Mouse (Mus musculus): ENCODE measurements at regions not wholly inside any gene's neighbourhood (a gene's known extent, or its start where the extent isn't known, plus 50 kb on each side); places are given as distances from the start of the nearest gene placed in this dataset.
A peak's percentile ranks its signal among the peaks of the same experiment; 100 is the strongest.

GRCm38 (mm10) chr6:148555651-148556483 lies 111.7 kb upstream of the Tmtc1 start:
- 63% methylated on average over 5 of the region's 5 CpGs for WGBS
- Histone ChIP-seq H3K4me1 (ENCODE audit: insufficient read depth, low read length) (no peaks in the 10 kb centered on the region), H3K36me3 (ENCODE audit: insufficient read depth, low read length) (no peaks in the 10 kb centered on the region), H3K9me3 (ENCODE audit: low read length) (no peaks in the 10 kb centered on the region), H3K4me2 (ENCODE audit: low read depth, low read length) (no peak overlapping the region), H3K27me3 (ENCODE audit: insufficient read depth, low read length) (no peaks in the 10 kb centered on the region), H3K4me3 (ENCODE audit: low read length) (no peak overlapping the region), H3K27ac (peak overlapping the region; percentile 66; the same call in 1 of the 2 replicates), H3K9ac (replicated peaks; ENCODE audit: low read length) (no peak overlapping the region)
- TF ChIP-seq CTCF (IDR thresholded peaks at IDR 0.05; ENCODE audit: low read depth), result no peak
- DNase-seq (ENCODE audit: low spot score) (no peak), ATAC-seq (no peak)

GRCm38 (mm10) chr6:148554463-148554862 lies 110.3 kb upstream of the Tmtc1 start:
- H3K36me3 ChIP-seq (ENCODE audit: insufficient read depth, low read length), result no peaks in the 10 kb centered on the region
- H3K4me1 ChIP-seq (ENCODE audit: insufficient read depth, low read length), result no peaks in the 10 kb centered on the region
- H3K27me3 ChIP-seq (ENCODE audit: insufficient read depth, low read length), result no peaks in the 10 kb centered on the region
- ATAC-seq, result no peak
- no peaks in the 10 kb centered on the region for H3K9me3 ChIP-seq (ENCODE audit: low read length)
- DNase-seq (ENCODE audit: low spot score), result no peak
- H3K9ac ChIP-seq (replicated peaks; ENCODE audit: low read length), result no peak overlapping the region
- TF ChIP-seq CTCF (IDR thresholded peaks at IDR 0.05; ENCODE audit: low read depth), result no peak
- no peak overlapping the region for H3K27ac ChIP-seq
- WGBS, result 82% methylated on average over 3 of the region's 3 CpGs
- no peak overlapping the region for H3K4me3 ChIP-seq (ENCODE audit: low read length)
- H3K4me2 ChIP-seq (ENCODE audit: low read depth, low read length), result no peak overlapping the region

GRCm38 (mm10) chr6:148553616-148554015 lies 109.4 kb upstream of the Tmtc1 start:
- Histone ChIP-seq H3K4me1 (ENCODE audit: insufficient read depth, low read length) (no peaks in the 10 kb centered on the region), H3K27ac (no peak overlapping the region), H3K4me3 (ENCODE audit: low read length) (no peak overlapping the region), H3K36me3 (ENCODE audit: insufficient read depth, low read length) (no peaks in the 10 kb centered on the region), H3K9ac (replicated peaks; ENCODE audit: low read length) (no peak overlapping the region), H3K4me2 (ENCODE audit: low read depth, low read length) (no peak overlapping the region), H3K9me3 (ENCODE audit: low read length) (no peaks in the 10 kb centered on the region), H3K27me3 (ENCODE audit: insufficient read depth, low read length) (no peaks in the 10 kb centered on the region)
- no peak for ATAC-seq
- DNase-seq (ENCODE audit: low spot score), result no peak
- no peak for TF ChIP-seq CTCF (IDR thresholded peaks at IDR 0.05; ENCODE audit: low read depth)
- WGBS, result 81% methylated on average over 5 of the region's 5 CpGs

DNA sequence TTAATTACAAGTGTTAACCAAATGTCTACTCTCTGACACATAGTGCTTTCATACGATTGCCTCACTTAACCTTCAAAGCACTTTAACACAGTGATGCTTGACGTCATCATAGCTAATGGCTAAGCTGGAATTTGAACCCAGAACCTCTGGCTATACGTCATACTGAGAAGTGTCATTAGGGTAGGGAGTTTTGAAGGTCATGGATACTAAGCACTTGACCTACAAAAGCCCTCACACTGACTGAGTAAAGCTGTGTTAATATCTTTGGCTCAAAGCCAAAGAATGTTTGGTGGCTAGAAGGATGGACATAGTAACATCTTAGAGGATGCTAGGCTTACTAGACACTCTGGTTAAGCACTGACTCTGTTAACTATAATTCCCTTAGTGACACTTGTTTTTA lies 106.9 kb upstream of the Tmtc1 start:
- no peaks in the 10 kb centered on the region for H3K9me3 ChIP-seq (ENCODE audit: low read length)
- no peaks in the 10 kb centered on the region for H3K36me3 ChIP-seq (ENCODE audit: insufficient read depth, low read length)
- no peaks in the 10 kb centered on the region for H3K4me1 ChIP-seq (ENCODE audit: insufficient read depth, low read length)
- no peak overlapping the region for H3K4me3 ChIP-seq (ENCODE audit: low read length)
- no peaks in the 10 kb centered on the region for H3K27me3 ChIP-seq (ENCODE audit: insufficient read depth, low read length)
- WGBS, result 70% methylated on average over 3 of the region's 3 CpGs
- no peak for DNase-seq (ENCODE audit: low spot score)
- no peak for ATAC-seq
- no peak overlapping the region for H3K27ac ChIP-seq
- TF ChIP-seq CTCF (IDR thresholded peaks at IDR 0.05; ENCODE audit: low read depth), result no peak
- H3K4me2 ChIP-seq (ENCODE audit: low read depth, low read length), result no peak overlapping the region
- no peak overlapping the region for H3K9ac ChIP-seq (replicated peaks; ENCODE audit: low read length)

GRCm38 (mm10) chr6:148548138-148548778 lies 104.1 kb upstream of the Tmtc1 start:
- Histone ChIP-seq H3K9me3 (ENCODE audit: low read length) (no peaks in the 10 kb centered on the region), H3K4me2 (ENCODE audit: low read depth, low read length) (no peak overlapping the region), H3K27me3 (ENCODE audit: insufficient read depth, low read length) (no peaks in the 10 kb centered on the region), H3K9ac (replicated peaks; ENCODE audit: low read length) (no peak overlapping the region), H3K4me3 (ENCODE audit: low read length) (no peak overlapping the region), H3K27ac (no peak overlapping the region), H3K4me1 (ENCODE audit: insufficient read depth, low read length) (no peaks in the 10 kb centered on the region), H3K36me3 (ENCODE audit: insufficient read depth, low read length) (no peaks in the 10 kb centered on the region)
- 75% methylated on average over 2 of the region's 2 CpGs for WGBS
- no peak for TF ChIP-seq CTCF (IDR thresholded peaks at IDR 0.05; ENCODE audit: low read depth)
- DNase-seq (ENCODE audit: low spot score), result no peak
- no peak for ATAC-seq

DNA sequence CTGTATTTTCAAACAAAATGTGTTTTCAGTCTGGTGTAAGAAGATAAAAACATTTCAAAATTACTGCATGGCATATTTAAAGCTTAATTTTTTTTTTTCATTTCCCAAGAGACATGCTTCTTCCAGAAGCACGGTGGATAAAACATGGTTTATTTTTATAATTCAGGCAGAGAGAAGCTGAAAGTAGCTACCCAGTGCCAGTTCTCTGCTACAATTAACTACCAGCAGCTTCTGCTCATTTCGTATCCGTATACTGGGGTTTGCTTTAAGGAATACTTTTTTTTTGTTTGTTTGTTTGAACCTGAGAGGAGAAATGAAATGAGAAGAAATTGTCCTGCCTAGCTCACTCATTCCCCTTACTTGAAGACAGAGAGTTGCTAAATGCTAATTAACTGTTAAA lies 98.9 kb upstream of the Tmtc1 start:
- H3K4me1 ChIP-seq (ENCODE audit: insufficient read depth, low read length), result no peaks in the 10 kb centered on the region

DNA sequence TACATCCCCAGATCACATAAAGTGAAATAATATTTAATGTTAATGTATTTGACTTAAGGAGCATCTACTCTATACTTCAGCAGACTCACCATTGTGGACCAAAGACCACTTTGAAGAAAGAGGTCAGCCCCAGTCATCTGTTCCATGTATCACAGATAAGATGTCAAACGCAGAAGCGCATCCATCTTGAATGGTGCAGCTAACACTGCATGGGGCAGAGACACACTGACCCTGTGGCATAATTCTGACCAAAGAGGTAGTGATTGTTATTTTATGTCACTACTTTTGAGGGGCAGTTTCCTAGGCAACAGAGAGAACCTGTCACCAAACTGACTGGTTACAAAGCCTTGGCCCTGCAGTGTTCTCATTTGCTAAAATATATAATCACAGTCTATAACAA lies 97.8 kb upstream of the Tmtc1 start:
- H3K27me3 ChIP-seq (ENCODE audit: insufficient read depth, low read length), result no peaks in the 10 kb centered on the region
- H3K4me1 ChIP-seq (ENCODE audit: insufficient read depth, low read length), result no peaks in the 10 kb centered on the region
- no peaks in the 10 kb centered on the region for H3K36me3 ChIP-seq (ENCODE audit: insufficient read depth, low read length)
- WGBS, result 85% methylated on average over 2 of the region's 2 CpGs
- no peak overlapping the region for H3K4me3 ChIP-seq (ENCODE audit: low read length)
- DNase-seq (ENCODE audit: low spot score) (no peak), ATAC-seq (no peak)
- no peaks in the 10 kb centered on the region for H3K9me3 ChIP-seq (ENCODE audit: low read length)
- H3K27ac ChIP-seq, result no peak overlapping the region
- no peak overlapping the region for H3K9ac ChIP-seq (replicated peaks; ENCODE audit: low read length)
- no peak for TF ChIP-seq CTCF (IDR thresholded peaks at IDR 0.05; ENCODE audit: low read depth)
- H3K4me2 ChIP-seq (ENCODE audit: low read depth, low read length), result no peak overlapping the region

More for the DNA sequence above, 98.9 kb upstream of the Tmtc1 start:
- Histone ChIP-seq H3K9me3 (ENCODE audit: low read length) (no peaks in the 10 kb centered on the region), H3K36me3 (ENCODE audit: insufficient read depth, low read length) (no peaks in the 10 kb centered on the region), H3K4me3 (ENCODE audit: low read length) (no peak overlapping the region), H3K4me2 (ENCODE audit: low read depth, low read length) (no peak overlapping the region), H3K27me3 (ENCODE audit: insufficient read depth, low read length) (no peaks in the 10 kb centered on the region), H3K9ac (replicated peaks; ENCODE audit: low read length) (no peak overlapping the region), H3K27ac (no peak overlapping the region)
- 59% methylated on average over 3 of the region's 3 CpGs for WGBS
- no peak for ATAC-seq
- TF ChIP-seq CTCF (IDR thresholded peaks at IDR 0.05; ENCODE audit: low read depth), result no peak
- DNase-seq (ENCODE audit: low spot score), result peak; percentile 7
